Mouse (Mus musculus): ENCODE data around the gene Rin3.

GRCm38 (mm10) chr12:102342602-102343001 lies 59.8 kb downstream of the Rin3 start:
- TF ChIP-seq ZNF384 (IDR thresholded peaks at IDR 0.05; ENCODE audit: low read depth, low read length) (no peak), POLR2A (IDR thresholded peaks at IDR 0.05; ENCODE audit: control insufficient read depth in 1 of 2, insufficient read depth in 1 of 2, low read depth in 1 of 2, low read length in 2 of 2, poor library complexity in 1 of 2) (no peak), NELFE (IDR thresholded peaks at IDR 0.05; ENCODE audit: low read depth, low read length) (no peak), KAT2A (conservative IDR thresholded peaks at IDR 0.05; ENCODE audit: low read depth, low read length) (no peak), USF1 (IDR thresholded peaks at IDR 0.05; ENCODE audit: low read depth, low read length) (no peak), E2F4 (IDR thresholded peaks at IDR 0.05; ENCODE audit: borderline replicate concordance, low read depth, low read length) (no peak), CTCF (IDR thresholded peaks at IDR 0.05 in 2 of 3, conservative IDR thresholded peaks at IDR 0.05 in 1 of 3; ENCODE audit: control insufficient read depth in 1 of 3, insufficient read depth in 1 of 3, low read depth in 2 of 3, low read length in 3 of 3, poor library complexity in 1 of 3, severe bottlenecking in 1 of 3) (no peak), BHLHE40 (IDR thresholded peaks at IDR 0.05; ENCODE audit: borderline replicate concordance, low read depth, low read length) (no peak)

Measured in MEL (cell line).